Mouse (Mus musculus) lung, adult 2 months (tissue): ENCODE results near the gene Bcas3.

Experiments
- CTCF ChIP-seq: fragments of 200-500 bp; IDR thresholded peaks from 2 replicates; pipeline ENCODE4 v1.5.1; 2011; ENCODE audit warnings: mild to moderate bottlenecking, low read length, control low read depth; ENCODE audit not compliant: insufficient read depth
- POLR2A ChIP-seq: fragments of 200-500 bp; IDR thresholded peaks from 2 replicates; pipeline ENCODE4 v1.6.1; 2011; ENCODE audit warnings: low read depth, mild to moderate bottlenecking, control low read depth, low read length, borderline replicate concordance; ENCODE audit errors: extremely low read depth

DNA sequence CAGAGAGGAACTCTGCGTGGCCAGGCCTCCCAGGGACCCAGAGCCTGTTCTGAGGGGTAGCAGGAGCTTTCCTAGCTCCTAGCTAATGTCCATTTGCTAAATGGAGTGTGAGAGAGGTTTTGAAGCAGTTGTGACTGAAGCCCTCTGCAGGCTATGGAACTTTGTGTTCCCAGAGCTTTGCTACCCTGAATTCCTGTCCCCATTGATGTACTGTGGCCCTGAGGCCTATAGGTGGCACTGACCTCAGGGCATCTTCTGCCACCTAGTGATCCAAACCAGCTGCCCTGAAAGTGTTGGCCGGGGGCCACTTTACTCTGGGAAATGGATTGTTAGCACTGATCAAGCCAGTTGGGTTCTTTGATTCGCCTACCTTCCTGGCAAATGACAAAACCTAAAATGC, 380.6 kb downstream of the Bcas3 start:
- TF ChIP-seq CTCF (peak; percentile 60), POLR2A (0 out of 2 replicates have a peak, but pooled peaks have one; percentile 15)
